Mouse (Mus musculus): ENCODE data around the gene Arrb2.
"Not testable (repeated sequence)": the region's sequence is repeated elsewhere in the genome, so short reads cannot be mapped to it uniquely, and the experiment has no call there.

Gene Arrb2

DNA sequence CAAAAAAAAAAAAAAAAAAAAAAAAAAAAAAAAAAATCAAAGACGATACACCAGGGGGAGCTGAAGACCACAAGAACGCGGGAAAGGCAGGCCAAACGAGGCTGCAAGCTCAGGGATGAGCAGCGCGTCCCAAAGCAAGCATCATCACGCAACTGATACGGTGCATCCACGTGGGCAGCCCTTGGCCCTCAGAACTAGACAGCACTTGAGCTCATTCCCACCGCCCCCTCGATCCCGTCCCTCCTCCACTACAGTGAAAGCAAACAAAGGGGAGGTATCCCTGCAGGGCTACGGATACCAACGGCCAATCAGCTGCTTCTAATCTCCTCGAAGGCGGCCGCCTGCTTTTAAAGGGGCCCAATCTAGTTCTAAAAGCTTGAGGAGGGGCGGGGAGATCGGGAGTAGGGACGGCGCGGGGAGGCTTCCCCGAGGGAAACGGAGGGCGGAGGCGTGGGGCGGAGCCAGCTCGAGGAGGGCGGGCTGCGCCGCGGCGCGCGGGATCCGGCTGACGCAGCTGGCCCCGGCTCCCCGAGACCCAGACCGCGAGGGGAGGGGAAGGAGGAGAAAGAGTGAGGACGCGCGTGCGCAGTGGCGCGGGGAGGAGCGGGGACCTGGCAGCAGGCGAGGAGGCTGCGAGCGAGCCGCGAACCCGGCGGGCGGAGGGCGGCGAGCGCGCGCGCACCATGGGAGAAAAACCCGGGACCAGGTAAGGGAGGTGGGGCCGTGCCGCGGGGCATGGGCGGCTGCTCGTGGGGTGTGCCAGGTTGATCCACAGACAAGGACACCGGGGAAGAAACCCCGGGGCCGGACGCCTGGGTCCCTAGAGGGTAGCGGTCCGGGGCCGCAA, at the start of gene Arrb2:
TSS of gene Arrb2 (plus strand) at position 588 of the 847 bp plus-strand sequence.
- peak; percentile 99 for DNase-seq

DNA sequence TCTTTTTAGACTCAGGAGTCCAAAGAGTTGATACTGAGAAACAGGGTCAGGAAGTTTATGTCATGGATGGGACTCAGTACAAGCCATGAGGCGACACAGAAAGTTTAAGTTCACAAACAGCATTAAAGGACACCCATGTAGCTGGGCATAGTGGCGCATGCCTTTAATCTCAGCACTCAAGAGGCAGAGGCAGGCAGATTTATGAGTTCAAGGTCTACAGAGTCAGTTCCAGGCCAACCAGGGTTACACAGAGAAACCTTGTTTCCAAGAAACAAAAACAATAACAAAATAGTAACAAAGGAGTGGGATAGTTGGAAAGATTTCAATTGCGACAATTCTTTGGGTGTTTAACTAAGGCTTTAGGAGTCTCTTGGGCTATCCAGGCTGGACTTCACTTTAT, 48.3 kb upstream of the Arrb2 start:
- no peak for DNase-seq

DNA sequence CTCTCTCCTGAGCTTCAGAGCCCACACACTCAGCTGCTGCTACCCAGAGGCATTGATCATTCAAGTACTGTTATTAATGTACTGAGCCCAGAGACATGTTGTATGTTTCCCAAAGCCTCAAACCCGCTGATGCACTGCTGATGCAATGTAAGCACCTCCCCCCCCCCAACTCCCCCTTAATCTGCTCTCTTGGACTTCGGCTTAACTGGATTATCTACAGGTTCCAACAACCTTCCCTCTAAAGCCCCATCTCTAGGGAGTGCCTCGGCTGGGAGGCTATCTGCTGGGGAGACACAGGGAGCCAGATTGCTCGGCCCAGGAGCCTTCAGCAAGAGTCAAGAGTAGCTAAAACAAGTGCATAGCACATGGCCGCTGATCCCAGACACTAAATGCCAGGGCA, 45.0 kb upstream of the Arrb2 start:
- no peak for DNase-seq

DNA sequence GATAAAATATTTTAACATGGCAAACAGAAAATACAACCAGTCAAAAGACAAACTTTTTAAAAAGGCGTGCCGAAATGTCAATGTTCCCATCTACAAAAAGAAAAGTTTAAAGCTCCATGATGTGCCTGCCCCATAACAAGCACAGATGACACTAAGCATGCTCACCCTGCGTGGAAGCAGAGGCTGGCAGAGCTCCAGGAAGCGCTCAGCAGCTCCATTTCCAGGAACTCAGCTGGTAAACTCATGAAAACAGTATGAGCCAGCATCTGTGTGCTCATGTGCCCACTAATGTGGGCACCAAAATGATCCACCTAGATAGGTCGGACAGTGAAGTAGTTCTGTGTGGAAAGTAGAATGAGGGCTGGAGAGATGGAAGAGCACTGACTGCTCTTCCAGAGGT, 43.0 kb upstream of the Arrb2 start:
- DNase-seq, result no peak

DNA sequence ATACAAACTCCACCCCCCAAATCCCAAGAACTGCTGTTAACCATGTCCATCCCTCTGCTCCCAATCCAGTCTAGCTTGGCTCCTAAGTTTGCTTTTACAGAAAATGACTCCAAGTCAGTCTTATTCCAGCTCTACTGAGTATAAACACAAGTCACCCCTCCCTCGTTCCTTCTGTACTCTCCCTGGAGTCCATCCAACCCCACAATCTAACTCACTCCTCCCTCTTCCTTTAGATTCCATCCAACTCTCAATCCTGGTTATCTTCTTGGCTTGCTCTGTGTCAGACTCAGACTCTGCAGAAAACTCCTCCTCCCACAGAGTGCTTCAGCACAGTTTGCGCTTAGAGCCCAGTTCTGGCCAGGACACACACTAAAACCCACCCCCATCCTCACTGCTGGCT, 28.8 kb upstream of the Arrb2 start:
- no peak for DNase-seq

DNA sequence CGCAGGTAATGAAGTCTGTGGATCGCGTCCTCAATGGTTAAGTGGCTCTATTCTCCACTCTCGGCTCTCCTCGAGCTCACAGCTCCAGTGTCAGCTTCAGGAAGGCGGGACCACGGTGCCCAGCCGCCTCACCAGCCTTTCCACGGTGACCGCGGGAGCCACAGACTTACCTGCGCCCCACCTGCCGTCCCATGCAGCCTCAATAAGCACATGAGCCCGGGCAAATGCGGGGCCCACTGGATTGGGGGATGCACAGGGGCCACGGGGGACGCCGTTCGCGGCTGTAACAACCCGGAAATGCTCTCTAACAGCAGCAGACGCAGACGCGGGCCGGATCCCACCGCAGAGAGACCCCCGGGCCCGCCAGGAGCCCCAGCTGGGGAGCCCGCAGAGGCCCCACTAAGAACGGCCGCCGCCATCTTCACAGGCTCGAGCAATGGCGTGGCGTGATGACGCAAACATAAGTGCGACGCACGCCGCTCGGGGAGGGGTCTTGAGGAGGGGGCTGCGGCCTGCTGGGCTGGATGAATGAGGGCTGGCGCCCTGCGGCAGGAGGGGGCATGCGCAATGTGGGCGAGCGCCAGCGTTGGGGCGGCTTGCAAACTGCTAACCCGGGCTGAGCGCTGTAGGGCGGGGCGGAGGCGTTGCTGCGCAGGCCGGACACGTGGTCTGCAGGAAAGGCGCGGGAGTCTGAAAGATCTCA, 22.7 kb upstream of the Arrb2 start, which contains the start of gene Pelp1:
TSS of gene Pelp1 (minus strand) at position 438 of the 703 bp plus-strand sequence.
- peak; percentile 99 for DNase-seq

DNA sequence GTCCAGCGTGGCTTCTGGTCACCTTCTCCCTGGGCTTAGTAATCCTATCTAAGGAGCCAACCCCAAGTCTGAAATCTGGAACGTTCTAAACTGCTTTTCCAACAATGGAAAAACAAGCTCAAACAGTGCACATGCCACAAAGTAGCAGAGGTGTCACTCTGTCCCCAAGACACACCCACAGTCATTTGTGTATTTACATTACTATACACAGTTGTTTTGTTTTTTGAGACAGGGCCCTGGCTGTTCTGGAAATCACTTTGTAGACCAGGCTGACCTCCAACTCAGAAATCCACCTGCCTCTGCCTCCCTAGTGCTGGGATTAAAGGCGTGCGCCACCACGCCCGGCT, 22.2 kb upstream of the Arrb2 start:
- DNase-seq, result no peak

DNA sequence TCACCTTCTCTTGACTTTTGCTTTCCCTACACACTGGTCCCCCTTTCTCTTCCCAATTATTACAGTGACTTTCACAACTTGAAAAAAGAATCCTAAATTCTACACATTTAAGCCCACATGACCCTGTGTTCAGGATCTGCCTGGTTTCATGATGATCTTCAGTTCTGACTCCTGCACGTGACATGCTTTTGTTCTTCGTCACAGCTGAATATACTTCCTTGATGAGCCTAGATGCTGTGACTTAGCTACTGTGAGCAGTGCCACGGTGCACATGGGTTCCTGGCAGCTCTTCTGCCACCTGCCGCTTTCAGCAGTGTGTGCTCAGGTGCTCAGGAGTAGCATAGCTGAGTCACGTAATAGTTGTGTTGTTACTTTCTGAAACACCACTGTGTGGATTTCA, 19.8 kb upstream of the Arrb2 start:
- no peak for DNase-seq

DNA sequence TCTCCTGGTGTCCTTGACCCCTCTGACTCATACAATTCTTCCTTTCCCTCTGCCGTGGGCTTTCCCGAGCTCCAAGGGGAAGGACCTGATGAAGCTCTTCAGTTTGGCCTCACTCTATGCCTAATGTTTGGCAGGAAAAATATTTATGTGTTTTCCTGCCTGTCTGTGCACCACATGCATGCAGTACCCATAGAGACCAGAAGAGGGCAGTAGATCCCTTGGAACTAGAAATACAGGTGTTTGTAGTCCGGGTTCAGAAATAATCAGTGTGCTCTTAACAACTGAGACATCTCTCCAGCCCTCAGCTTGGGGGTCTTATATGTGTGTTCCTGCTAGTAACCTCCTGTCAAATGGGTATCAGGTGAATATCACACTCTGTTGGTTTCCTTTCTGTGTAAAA, 18.5 kb upstream of the Arrb2 start:
- DNase-seq, result peak; percentile 77

DNA sequence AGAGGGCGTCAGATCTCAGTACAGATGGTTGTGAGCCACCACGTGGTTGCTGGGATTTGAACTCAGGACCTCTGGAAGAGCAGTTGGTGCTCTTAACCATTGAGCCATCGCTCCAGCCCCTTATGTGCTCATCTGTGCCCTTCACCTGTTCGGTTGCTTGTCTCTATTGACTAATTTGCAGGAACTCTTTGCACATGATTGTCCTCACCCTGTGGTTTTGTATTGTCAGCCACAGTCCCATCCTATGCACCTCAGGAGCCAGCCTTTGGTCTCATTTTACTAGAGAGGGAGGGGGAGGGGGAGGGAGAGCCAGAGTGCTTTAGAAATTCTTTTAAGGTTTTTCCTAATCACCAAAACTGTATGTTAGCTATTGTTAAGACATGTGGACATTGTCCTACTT, 14.2 kb upstream of the Arrb2 start:
- no peak for DNase-seq

DNA sequence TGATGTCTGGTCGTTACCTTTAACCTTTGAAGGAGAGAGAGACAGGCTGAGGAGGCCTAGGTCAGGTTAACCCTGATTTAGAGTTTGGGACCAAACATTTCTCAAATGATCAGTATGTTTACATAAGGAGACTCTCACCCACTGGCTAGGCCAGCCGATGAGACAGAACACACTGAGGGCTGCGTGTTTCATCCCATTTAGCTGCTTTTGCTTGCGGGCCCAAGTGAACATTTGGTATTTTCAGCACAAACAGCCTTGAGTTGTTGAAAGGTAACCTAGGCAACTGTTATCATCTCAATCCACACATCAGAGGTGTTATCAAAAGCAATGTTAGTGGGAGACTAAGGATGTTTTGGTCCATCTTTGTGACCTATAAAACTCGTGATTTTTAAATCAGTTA, 12.9 kb upstream of the Arrb2 start:
- no peak for DNase-seq

DNA sequence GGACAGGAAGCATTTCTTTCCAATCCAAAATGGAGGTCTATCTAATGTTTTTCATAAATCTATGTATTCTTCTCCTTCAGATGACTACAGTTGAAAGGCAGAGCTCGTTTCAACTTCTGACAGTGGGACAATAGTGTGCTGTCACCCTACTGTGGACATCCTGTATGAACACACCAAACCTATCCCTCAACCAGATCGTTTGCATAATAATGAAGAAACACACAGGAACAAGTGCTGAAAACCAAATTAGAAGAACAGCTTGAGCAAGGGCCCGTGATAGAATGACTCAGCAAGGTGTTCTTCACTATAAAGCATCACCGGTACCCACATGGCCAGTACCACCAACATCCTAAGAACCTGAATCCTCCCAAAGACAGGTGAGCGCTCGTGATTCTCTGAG, 5.8 kb upstream of the Arrb2 start:
- not testable (repeated sequence) for DNase-seq

DNA sequence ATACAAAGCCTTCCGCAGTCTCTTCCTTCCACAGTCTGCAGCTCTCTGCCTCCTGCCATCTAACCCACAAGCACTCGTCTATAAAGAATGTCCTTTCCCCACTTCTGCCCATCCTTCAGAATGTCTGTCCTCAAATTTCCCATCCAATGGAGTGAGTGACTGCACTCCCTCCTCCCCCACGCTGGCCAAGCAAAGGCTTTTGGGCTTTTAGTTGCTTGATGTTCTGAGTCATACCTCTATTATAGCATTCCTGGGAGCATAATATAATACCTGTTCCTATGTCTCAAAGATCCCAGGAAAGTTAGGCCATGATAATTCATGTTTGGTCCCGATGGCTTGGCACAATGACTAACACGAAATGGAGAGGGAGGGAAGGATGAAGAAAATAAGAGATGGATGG, 861 bp upstream of the Arrb2 start:
- DNase-seq, result no peak

DNA sequence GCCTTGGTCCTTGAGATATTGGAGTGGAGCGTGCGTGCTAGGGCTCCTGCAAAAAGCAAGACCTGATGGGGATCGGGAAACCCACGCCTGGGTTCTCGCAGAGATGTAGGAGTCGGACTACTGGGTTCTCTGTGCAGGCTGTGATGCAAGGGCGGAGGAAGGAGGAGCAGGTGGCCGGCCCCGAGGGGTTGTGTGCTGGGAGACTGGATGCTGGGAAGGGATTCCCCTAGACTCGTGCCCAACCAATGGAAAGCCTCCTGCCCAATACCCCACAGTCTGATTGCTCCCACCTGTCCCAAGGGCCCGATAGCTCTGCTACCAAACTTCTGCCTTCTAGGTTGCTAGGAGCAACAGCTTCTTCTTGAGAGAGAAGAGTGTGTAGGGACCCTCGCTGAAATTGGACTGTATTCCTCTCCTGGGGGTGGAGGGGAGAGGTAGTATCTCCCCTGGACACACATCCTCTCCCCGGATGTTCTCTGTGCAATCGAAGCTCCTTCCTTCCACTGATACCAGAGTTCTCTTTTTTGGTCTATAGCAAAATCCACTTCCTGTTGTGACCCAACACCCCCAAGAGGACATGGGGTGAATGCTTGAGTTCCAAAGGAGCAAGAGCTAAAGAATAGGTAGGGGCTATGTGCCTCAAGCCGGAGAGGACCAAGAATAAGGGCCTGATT, 597 bp downstream of the Arrb2 start:
- DNase-seq, result peak; percentile 59

DNA sequence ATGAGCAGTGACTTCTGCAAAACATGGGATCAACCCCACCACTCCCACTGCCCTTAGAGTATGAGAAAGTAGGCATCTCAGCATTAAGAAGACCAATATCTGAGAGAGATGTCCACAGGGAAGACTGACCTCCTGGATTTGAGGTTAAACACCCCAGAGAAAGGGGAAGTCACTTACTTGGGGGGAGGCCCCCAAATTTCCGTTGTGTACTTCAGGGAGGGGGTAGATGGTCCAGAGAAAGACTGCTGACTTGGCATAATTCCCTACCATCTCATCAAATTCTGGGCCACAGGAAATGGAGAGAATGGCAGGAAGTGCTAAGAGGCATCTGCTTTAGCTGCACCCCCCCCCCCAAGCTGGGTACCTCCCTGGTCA, 1.1 kb downstream of the Arrb2 start:
- DNase-seq, result no peak

DNA sequence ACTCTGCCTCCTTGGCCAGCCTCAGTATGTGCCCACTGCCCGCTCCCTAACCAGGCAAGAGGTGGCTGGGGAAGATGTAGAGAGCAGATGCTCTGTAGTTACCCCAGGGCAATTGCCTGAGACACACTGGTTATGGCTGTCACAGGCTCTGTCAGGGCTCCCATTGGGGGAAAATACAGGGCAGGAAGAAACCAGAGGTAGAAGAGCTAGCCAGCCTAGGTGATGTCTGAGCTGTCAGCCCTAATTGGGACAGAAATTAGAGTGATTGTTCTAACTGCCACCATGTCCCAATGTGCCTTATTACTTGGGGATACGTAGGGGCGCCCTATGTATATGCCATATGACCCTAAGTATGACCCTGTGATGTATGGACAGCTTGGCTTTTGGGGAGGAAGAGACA, 1.5 kb downstream of the Arrb2 start:
- no peak for DNase-seq

DNA sequence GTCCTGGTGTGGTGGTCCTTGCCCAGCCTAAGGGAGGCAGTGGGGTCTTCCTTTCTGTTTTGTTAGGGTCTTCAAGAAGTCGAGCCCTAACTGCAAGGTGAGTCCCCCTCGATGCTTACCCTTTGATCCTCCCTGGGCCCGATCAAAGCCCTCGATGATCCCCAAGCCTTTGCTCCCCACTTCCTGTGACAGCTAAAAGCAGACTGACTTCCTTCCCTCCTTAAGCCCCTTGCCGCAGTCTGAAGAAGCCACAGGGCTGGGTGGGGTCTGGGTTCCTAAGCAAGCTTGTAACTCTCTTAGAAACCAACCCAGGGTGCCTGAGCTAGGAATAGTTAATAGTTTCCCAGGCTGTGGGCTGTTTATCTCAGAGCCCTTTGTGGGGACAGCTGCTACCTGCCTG, 3.0 kb downstream of the Arrb2 start:
- DNase-seq, result no peak

DNA sequence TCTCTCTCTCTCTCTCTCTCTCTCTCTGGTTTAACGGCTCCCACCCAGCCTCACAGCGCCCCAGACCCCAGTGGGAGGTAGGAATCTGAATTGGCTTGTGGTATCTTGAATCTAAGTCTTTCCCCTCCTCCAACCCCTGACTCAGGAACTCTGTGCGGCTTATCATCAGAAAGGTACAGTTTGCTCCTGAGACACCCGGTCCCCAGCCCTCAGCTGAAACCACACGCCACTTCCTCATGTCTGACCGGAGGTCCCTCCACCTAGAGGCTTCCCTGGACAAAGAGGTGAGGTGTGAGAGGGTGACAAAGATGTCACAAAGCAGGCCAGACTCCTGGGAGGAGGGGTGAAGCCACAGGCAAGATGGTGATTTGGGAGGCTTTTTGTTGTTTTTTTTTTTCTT, 5.0 kb downstream of the Arrb2 start:
- DNase-seq, result no peak

DNA sequence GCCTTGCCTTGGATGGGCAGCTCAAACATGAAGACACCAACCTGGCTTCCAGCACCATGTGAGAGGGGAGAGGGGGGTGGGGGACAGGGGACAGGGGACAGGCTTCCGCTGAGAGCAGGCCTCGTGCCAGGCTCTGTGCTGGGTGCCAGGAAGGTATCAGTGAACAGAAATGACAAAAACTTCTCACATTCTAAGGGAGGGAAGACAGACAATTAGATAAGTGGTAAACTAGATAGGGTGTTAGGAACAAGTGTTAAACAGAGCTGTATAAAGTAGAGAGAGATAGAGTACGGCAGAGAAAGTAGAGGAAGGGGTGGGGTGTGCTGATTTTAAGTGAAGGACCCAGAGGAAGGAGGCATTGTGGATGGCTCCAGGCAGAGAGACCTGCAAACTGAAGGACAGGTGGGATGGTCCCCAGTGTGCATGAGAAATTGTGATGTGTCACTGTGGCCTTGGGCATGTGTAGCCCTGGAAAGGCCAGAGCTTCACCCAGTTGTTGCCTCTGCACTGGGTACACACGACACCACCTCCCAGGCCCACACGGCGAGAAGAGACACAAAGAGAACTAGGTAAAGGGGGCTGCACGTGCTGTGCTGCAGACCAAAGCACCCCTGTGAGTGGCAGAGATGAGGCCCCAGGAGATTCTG, 6.4 kb downstream of the Arrb2 start:
- DNase-seq, result no peak

DNA sequence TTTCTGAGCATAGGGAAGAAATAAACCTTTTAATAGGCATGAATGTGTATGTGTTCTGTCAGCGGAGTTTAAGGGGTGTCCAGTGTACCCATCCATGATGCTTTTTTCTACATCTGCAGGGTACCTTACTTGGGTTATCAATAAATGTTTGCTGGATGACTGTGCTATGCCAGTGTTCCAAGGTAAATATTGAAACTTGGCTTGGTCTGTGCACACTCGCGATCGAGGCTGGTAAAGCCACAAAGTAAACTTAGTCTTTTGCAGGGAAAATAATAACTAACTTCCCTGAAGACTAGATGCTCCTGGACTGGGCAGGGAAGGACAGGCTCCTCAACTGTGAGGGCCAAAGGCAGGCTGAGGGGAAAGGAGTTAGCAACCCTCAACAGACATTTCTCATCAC, 8.2 kb downstream of the Arrb2 start:
- DNase-seq, result no peak

DNA sequence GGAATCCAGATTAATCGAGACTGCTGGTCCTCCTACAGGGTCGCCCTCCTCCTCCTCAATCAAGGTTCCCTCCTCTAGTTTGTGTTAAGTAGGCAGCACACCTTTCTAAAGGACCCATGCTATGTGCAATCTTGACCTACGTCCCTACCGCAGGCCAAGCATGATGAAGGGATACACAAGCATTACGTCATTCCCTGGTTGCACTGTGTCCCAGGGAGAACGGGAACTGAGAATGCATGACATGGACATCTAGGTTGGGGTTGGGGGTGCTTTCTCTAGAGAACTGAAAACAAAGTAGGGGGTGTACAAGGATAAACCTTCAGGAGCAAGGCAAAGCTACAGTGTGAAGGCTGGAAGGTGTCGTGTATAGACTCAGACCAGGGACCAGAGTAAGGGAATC, 9.4 kb downstream of the Arrb2 start:
- no peak for DNase-seq

DNA sequence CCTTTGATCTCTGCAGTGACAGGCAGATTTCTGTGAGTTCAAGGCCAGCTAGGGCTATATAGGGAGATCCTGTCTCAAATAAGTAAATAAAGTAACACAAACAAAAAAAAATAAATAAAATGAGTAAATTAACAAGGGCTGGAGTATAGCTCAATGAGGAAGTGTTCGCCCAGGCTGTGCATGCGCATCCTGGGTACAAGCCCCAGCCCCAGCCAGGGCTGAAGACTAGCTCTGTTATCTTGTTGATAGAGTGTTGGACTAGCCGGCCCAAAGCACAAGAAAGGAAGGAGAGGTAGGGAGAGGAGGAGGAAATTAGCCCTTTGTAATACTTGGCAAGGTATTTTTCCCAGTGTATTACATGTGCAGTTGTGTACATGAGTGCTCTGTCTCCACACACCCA, 11.5 kb downstream of the Arrb2 start:
- DNase-seq, result no peak

DNA sequence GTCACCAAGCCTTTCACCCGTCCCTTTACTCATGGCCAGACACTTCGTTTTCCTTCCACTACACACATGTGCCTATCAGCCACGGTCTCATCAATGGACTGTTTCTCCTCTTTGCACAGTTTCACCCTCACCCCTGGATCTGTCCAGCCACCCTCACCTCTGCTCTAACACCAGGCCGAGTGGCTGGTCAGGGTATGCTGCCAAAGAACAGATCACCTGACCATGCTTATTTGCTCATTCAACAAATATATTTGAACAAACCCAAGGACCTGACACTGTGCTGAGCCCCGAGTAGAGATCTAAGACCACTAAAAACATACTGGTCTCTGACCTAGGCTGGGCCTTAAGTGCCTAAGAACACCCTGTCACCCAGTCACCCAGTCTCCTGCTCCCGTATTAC, 12.2 kb downstream of the Arrb2 start:
- no peak for DNase-seq

DNA sequence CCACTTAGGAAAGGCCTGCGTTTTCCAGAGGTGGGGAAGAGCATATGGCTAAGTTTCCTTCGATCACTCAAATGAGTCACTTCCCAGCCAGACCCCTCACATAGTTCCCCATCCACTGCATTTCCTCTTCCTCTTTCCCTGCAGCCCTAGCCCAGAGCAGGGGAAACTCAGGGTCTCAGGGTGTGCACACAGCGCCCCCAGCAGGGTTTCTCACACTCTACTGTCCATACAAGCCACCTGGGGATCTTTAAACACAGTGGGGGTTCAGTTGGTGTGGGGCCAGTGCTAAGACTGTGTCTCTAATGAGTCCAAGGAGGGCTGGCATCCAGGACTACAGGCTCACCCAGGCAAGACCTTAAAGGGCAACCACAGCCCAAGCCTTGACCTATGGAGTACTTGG, 14.3 kb downstream of the Arrb2 start:
- DNase-seq, result no peak
